Mouse (Mus musculus) heart, adult 2 months (tissue): ENCODE measurements around the gene Ern1. TPM values are rescaled to one million over a fixed set of nuclear protein-coding genes. Genes with fewer than 3 reads are reported as not detected.

Source experiments
- DNase-seq, 2 experiments: peaks; one replicate each; pipeline ENCODE4 v3.0.0; 2021
- H3K27ac ChIP-seq: fragments of 200-600 bp; 2 replicates; pipeline ENCODE4 v1.8.1; 2022
- H3K27me3 ChIP-seq: fragments of 200-500 bp; 2 replicates; pipeline ENCODE4 v1.6.1; 2012; ENCODE audit warnings: mild to moderate bottlenecking, low read length, inconsistent platforms, mixed read lengths; ENCODE audit not compliant: control insufficient read depth, insufficient read depth
- H3K36me3 ChIP-seq: fragments of 200-500 bp; 2 replicates; pipeline ENCODE4 v1.6.1; 2012; ENCODE audit warnings: low read length, inconsistent platforms; ENCODE audit not compliant: control insufficient read depth, insufficient read depth
- H3K4me1 ChIP-seq: fragments of 200-500 bp; 2 replicates; pipeline ENCODE4 v1.6.1; 2011; ENCODE audit warnings: low read length; ENCODE audit not compliant: control insufficient read depth, insufficient read depth
- H3K4me3 ChIP-seq: fragments of 200-600 bp; 2 replicates; pipeline ENCODE4 v1.8.1; 2022
- H3K79me2 ChIP-seq: fragments of 200-500 bp; replicated peaks from 2 replicates; pipeline ENCODE4 v1.6.1; 2012; ENCODE audit warnings: mild to moderate bottlenecking, inconsistent platforms, low read length, moderate library complexity, mixed read lengths; ENCODE audit not compliant: control insufficient read depth, insufficient read depth
- H3K9ac ChIP-seq: fragments of 200-500 bp; 2 replicates; pipeline ENCODE4 v1.6.1; 2012; ENCODE audit warnings: low read depth, mild to moderate bottlenecking, control low read depth, inconsistent platforms, low read length, mixed read lengths
- CTCF ChIP-seq: fragments of 200-600 bp; IDR thresholded peaks from 2 replicates; pipeline ENCODE4 v1.8.1; 2022; ENCODE audit warnings: antibody characterized with exemption, mild to moderate bottlenecking, moderate library complexity
- EP300 ChIP-seq: fragments of 200-500 bp; IDR thresholded peaks from 2 replicates; pipeline ENCODE4 v1.6.1; 2011; ENCODE audit warnings: low read depth, low read length, control low read depth; ENCODE audit not compliant: insufficient read depth
- POLR2A ChIP-seq: fragments of 200-500 bp; IDR thresholded peaks from 2 replicates; pipeline ENCODE4 v1.6.1; 2011; ENCODE audit warnings: mild to moderate bottlenecking, low read depth, low read length, control low read depth; ENCODE audit not compliant: insufficient read depth
- WGBS: fragments of 180-500 bp; shearing (Covaris S2); methylation state at CpG from one replicate; pipeline ENCODE4 v1.1.7; 2018; 5-methylcytosine and 5-hydroxymethylcytosine counted together
- intact Hi-C: fragments of 180-260 bp; cut with DNase I; formaldehyde crosslinking; loops from one replicate; pipeline ENCODE4 v1.15.1; 2025
- polyA plus RNA-seq: library from polyadenylated mRNA; depleted of rRNA; stranded (reverse); fragments of >200 nt; gene quantifications from 2 replicates; pipeline ENCODE4 v1.2.3, GENCODE M21; 2012
- total RNA-seq, 2 experiments: library from RNA; stranded (reverse); gene quantifications; 2 replicates each; pipeline ENCODE4 v1.2.3; 2021

The Ern1 gene
- total and polyA plus RNA-seq, 3 experiments, result 6.4 to 13.9 (median 10.2) TPM

DNA sequence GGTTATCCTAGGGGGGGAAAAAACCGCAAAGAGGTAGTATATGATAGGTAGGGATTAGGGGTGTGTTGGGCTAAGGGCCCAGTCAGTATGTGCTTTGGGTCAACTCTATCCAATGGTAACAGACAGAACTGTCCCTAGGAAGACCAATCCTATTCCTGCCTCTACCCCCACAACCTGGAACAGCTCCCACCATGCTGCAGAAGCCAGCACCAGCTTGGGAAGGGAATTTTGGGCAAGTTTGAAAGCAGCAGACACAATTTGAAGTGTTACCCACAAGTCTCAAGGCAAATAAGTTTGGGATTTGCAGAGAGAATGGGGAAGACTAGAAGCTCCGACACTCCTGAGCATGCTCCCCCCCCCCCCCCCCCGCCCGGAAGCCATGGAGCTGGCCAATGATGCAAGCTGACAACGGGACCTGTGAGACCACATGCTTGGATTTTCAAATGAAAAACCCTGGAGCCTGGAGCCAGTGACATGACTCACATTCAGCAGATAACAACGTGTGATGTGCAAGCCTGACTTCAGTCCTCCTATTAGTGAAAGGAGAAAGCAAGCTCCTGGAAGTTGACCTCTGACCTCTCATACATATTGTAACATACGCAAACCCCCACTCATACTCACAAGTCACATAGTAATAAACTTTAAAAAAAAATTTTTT lies 1.5 kb upstream of the Ern1 start:
- H3K4me3 ChIP-seq, result no peak overlapping the region
- 43% methylated on average over 7 of the region's 7 CpGs for WGBS

DNA sequence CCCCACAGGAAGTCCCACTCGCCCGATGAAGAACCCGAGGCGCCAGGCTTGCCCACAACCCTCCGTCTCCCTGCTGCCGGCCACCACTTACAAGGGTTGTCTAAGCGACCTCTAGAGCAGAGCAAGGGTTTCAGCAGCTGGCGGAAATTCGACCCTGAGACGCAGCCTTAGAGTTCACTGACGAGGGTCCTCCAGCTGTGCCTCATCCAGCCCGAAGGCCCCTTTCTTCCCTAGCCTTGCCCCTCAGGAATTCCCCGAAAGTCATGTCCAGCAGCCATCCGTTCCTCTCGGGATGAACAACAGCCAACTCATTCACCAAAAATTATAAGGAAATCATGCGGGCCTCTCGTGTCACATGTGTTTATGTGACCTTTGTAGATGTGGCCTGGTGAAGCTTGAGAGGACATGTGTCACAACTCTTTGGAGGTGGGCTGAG lies 492 bp upstream of the Ern1 start:
- WGBS, result 14% methylated on average over 17 of the region's 17 CpGs
- H3K9ac ChIP-seq, result peak overlapping the region; percentile 21; the same call in 1 of the 2 replicates
- peak overlapping the region; percentile 63 for H3K27ac ChIP-seq
- H3K4me3 ChIP-seq, result peak overlapping the region; percentile 99
- 0 out of 2 replicates have a peak, but pooled peaks cover 1% of the 10 kb centered on the region for H3K79me2 ChIP-seq
- no peak for TF ChIP-seq EP300
- TF ChIP-seq POLR2A, result no peak
- no peak for TF ChIP-seq CTCF
- intact Hi-C loops, result no loop called here
- 0 out of 2 replicates have a peak, but pooled peaks cover 2% of the 10 kb centered on the region for H3K36me3 ChIP-seq
- no peaks in the 10 kb centered on the region; the same call in 1 of the 2 replicates for H3K4me1 ChIP-seq
- H3K27me3 ChIP-seq, result no peaks in the 10 kb centered on the region
- DNase-seq, result no peak

More for the DNA sequence above, 1.5 kb upstream of the Ern1 start:
- no peaks in the 10 kb centered on the region for H3K27me3 ChIP-seq
- no peak overlapping the region for H3K27ac ChIP-seq
- intact Hi-C loops, result no loop called here
- H3K4me1 ChIP-seq, result no peaks in the 10 kb centered on the region; the same call in 1 of the 2 replicates
- H3K9ac ChIP-seq, result no peak overlapping the region
- TF ChIP-seq EP300 (no peak), POLR2A (no peak), CTCF (no peak)
- 0 out of 2 replicates have a peak, but pooled peaks cover 2% of the 10 kb centered on the region for H3K36me3 ChIP-seq
- DNase-seq, result no peak
- H3K79me2 ChIP-seq, result no peaks in the 10 kb centered on the region

DNA sequence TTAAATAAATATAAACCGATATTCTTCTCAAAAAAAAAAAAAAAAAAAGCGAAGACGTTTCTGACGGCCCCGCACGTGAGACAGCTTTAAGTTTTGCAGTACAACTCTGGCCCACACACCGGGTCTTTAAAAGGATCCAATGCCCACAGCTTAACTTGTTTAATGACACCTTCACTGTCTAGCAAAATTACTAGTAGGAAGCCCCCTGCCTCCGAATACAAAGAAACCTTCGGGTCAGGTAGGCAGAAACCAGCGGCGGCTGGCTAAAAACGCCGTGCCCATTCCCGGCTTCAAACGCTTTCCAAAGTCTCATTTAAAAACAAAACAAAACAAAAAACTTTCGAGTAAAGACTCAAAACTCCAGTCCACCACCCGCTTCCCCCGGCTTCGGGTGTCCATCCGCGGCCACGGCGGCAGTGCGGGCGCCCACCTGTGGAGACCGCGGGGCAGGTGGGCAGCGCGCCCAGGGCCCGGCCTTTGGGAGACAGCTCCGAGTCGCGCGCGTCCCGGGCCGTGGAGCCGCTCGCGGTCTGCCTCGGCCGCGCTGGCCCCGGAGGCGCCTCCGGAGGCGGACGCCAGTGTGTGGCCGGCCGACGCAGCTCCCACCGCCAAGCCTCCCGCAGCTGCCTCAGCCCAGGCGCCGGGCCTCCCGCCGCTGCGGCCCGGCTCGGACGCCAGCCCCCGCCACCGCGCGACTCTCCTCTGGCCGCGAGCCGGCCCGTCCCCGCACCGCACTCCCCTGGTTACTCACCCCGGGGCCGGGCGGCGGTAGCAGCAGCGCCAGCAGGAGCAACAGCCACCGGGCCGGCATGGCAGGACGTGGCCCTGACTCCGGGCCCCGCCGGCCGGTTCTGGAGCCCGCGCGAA lies 553 bp downstream of the Ern1 start:
- WGBS, result under 1% methylated on average over 86 of the region's 86 CpGs

DNA sequence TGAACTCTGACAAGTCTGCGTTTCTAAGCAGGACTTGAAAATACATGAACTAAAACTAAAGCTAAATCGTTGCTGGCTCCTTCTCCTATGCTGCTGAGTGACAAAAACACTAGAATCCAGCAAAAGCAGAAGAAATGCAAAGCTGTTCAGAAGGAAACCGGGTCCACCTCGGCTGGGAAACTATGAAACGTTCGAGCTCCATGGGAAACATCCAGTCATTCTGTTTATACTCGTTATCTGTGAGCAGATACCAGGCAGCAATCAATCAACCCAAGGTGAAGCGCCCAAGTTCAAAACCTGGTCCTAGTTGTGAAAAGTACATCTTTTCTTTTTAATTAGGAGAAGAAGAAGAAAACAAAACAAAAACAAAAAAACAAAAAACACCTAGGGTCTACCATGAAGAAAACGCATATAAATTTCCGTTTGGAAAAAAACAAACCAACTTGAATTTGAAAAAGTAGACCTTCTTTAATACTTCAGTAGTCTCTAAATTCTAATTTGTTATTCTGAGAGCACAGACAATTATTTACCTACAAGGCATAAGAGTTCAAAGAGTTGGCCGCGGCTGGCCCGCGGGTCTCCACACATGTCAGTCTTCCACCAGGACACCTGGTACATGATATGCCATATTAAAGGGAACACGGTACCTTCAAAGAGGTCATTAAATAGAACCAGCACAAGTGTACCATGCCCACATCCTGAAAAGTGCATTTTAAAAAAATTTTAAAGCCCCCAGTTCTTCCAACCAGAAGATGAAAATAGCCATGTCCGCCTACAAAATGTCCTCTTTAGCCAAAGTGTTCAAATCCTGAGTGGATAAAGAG lies 1.4 kb downstream of the Ern1 start:
- 36% methylated on average over 16 of the region's 16 CpGs for WGBS
- H3K4me1 ChIP-seq, result no peaks in the 10 kb centered on the region; the same call in 1 of the 2 replicates
- TF ChIP-seq EP300 (no peak), CTCF (no peak), POLR2A (no peak)
- no peak overlapping the region; the same call in 1 of the 2 replicates for H3K27ac ChIP-seq
- DNase-seq, result no peak
- no peaks in the 10 kb centered on the region for H3K27me3 ChIP-seq
- 0 out of 2 replicates have a peak, but pooled peaks cover 5% of the 10 kb centered on the region for H3K79me2 ChIP-seq
- peak overlapping the region; percentile 37; the same call in 1 of the 2 replicates for H3K9ac ChIP-seq
- peak overlapping the region; percentile 99 for H3K4me3 ChIP-seq
- intact Hi-C loops, result no loop called here
- 0 out of 2 replicates have a peak, but pooled peaks cover 2% of the 10 kb centered on the region for H3K36me3 ChIP-seq

More for the DNA sequence above, 553 bp downstream of the Ern1 start:
- peak overlapping the region; percentile 91 for H3K27ac ChIP-seq
- TF ChIP-seq EP300, result no peak
- peak; percentile 35 for TF ChIP-seq CTCF
- peak overlapping the region; percentile 94 for H3K9ac ChIP-seq
- 0 out of 2 replicates have a peak, but pooled peaks cover 5% of the 10 kb centered on the region for H3K79me2 ChIP-seq
- H3K36me3 ChIP-seq, result 0 out of 2 replicates have a peak, but pooled peaks cover 2% of the 10 kb centered on the region
- no peaks in the 10 kb centered on the region for H3K27me3 ChIP-seq
- peak in 1 of 2 experiments; percentile 81 for DNase-seq
- no peaks in the 10 kb centered on the region; the same call in 1 of the 2 replicates for H3K4me1 ChIP-seq
- intact Hi-C loops, result no loop called here
- H3K4me3 ChIP-seq, result peak overlapping the region; percentile 99

DNA sequence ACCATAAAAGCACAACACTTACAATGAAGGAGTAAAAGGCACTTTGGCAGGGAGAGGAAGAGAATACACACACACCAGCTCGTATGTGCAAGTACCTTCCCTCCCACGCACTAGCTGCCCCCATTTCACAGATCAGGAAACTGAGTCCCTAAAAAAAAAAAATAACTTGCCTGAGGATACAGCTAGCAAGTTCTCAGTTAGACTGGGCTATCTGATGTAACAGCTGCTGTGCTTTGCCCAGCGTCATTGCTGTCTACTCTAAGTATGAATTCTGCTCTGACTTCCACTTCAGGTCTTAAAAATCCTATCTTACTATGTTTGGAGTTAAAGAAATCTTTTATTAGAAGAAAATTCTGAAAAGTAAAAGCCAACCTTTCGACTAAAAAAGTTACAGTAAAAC lies 2.0 kb downstream of the Ern1 start:
- no peak for TF ChIP-seq EP300
- TF ChIP-seq CTCF, result no peak
- no peak for TF ChIP-seq POLR2A
- WGBS, result 77% methylated on average over 4 of the region's 4 CpGs
- H3K79me2 ChIP-seq, result 0 out of 2 replicates have a peak, but pooled peaks cover 5% of the 10 kb centered on the region
- H3K4me3 ChIP-seq, result no peak overlapping the region
- intact Hi-C loops, result no loop called here
- no peak overlapping the region for H3K9ac ChIP-seq
- 0 out of 2 replicates have a peak, but pooled peaks cover 2% of the 10 kb centered on the region for H3K36me3 ChIP-seq
- no peaks in the 10 kb centered on the region for H3K27me3 ChIP-seq
- DNase-seq, result no peak
- no peak overlapping the region for H3K27ac ChIP-seq
- no peaks in the 10 kb centered on the region; the same call in 1 of the 2 replicates for H3K4me1 ChIP-seq
